ENCODE assay signal across 8 mouse cellular contexts in genomic region chr6:147091136-147092120, GRCm38 (mm10). TPM values are rescaled to one million over a fixed set of nuclear protein-coding genes. Genes with fewer than 3 reads are reported as not detected.
DNase-seq lines count a peak whose midpoint lies in the region; ATAC-seq and TF ChIP-seq lines count a peak whose summit lies in the region.

Gene Klhl42, plus strand, starts transcription at chr6:147091379.

- DNase-seq in T-cell, adult 2 months (ENCODE audit: low spot score) = peak; percentile 86
- peak; percentile 88 to 89 for DNase-seq in cerebellum, postnatal 25 days
- DNase-seq in gastrocnemius, adult 8-10 months (ENCODE audit: low spot score in 2 of 2) = peak; percentile 37 to 40
- DNase-seq in hindbrain, postnatal 0 days (ENCODE audit: low spot score) = peak; percentile 80
- peak; percentile 75 to 80 for DNase-seq in left cerebral cortex, adult 2 months (ENCODE audit: extremely low spot score in 1 of 2, low spot score in 2 of 2)
- DNase-seq in right cerebral cortex, adult 18-20 months = peak; percentile 75
- peak; percentile 76 for DNase-seq in urinary bladder, postnatal 14 days (ENCODE audit: low spot score)

- H3K27me3 ChIP-seq in hindbrain, postnatal 0 days (ENCODE audit: insufficient read depth, low read length) = no peaks in the 10 kb centered on the region

- H3K27ac ChIP-seq in hindbrain, postnatal 0 days = peak within 1 kb of the TSS; percentile 96
- H3K27ac ChIP-seq in left cerebral cortex, adult 2 months = peak within 1 kb of the TSS; percentile 93
- H3K27ac ChIP-seq in macrophage = peak within 1 kb of the TSS; percentile 37

- H3K9ac ChIP-seq in hindbrain, postnatal 0 days (replicated peaks; ENCODE audit: low read length) = peak within 1 kb of the TSS; percentile 87

- intact Hi-C loops in left cerebral cortex, adult 2 months (cut with DNase I) = loop anchor here (2.0 kb wide), 1 partner anchor 49 kb away; the partner anchor contains the start of gene Mrps35

- peak within 1 kb of the TSS; percentile 82 for H3K4me2 ChIP-seq in hindbrain, postnatal 0 days (ENCODE audit: low read depth, low read length)

- peaks cover 43% of the 10 kb centered on the region for H3K79me2 ChIP-seq in macrophage (ENCODE audit: inconsistent target)

- peak within 1 kb of the TSS; percentile 67 for H3K4me3 ChIP-seq in hindbrain, postnatal 0 days (ENCODE audit: low read length)
- H3K4me3 ChIP-seq in left cerebral cortex, adult 2 months = peak within 1 kb of the TSS; percentile 68
- peak within 1 kb of the TSS; percentile 61 for H3K4me3 ChIP-seq in macrophage (ENCODE audit: inconsistent target)

- under 1% methylated on average over 91 of the region's 99 CpGs for WGBS in hindbrain, postnatal 0 days
- under 1% methylated on average over 95 of the region's 99 CpGs for WGBS in macrophage (ENCODE audit: missing documents)

- no peaks in the 10 kb centered on the region for H3K36me3 ChIP-seq in hindbrain, postnatal 0 days (ENCODE audit: insufficient read depth, low read length)
- H3K36me3 ChIP-seq in macrophage (ENCODE audit: inconsistent target) = no peaks in the 10 kb centered on the region

- peak; percentile 14; the same call in 1 of the 2 replicates for TF ChIP-seq CTCF in hindbrain, postnatal 0 days (IDR thresholded peaks at IDR 0.05; ENCODE audit: low read depth)
- no peak for TF ChIP-seq CTCF in left cerebral cortex, adult 2 months (IDR thresholded peaks at IDR 0.05)

- H3K4me1 ChIP-seq in hindbrain, postnatal 0 days (ENCODE audit: insufficient read depth, low read length) = peaks cover 18% of the 10 kb centered on the region; the same call in 1 of the 2 replicates

- ATAC-seq in hindbrain, postnatal 0 days = peak; percentile 88

- no peaks in the 10 kb centered on the region for H3K9me3 ChIP-seq in hindbrain, postnatal 0 days (ENCODE audit: low read length)

RNA-seq across cellular contexts. Expression of gene Klhl42, which starts in this region (rescaled TPM):
- 1 to 10 TPM; 1.2 to 2.0 (median 1.4) TPM for total RNA-seq in gastrocnemius, adult 8-10 months (2022)
- 29.7 and 31.7 TPM in 2 replicates for total RNA-seq in hindbrain, postnatal 0 days (2014; rRNA removed)
- 5.4 and 5.7 TPM in 2 replicates for polyA plus RNA-seq in hindbrain, postnatal 0 days (2015; fragmentation: Nextera tagmentation; extraction: Ambion mirVana)
- 10 to 100 TPM; 24.5 to 24.8 TPM for total RNA-seq in left cerebral cortex, adult 2 months (2021)
- 1 to 10 TPM in 19 of 26 experiments, under 1 TPM in 7; 0.50 to 8.8 (median 2.4) TPM for total RNA-seq in macrophage (2018; cell fraction: chromatin; rRNA removed)
- 1 to 10 TPM; 1.3 to 9.9 (median 4.6) TPM for total RNA-seq in macrophage (2018; cell fraction: cytosol; rRNA removed)
- total RNA-seq in macrophage (2018; cell fraction: nucleus; rRNA removed) = 10 to 100 TPM in 5 of 26 experiments, 1 to 10 TPM in 21; 1.2 to 17.0 (median 3.3) TPM
- polyA plus RNA-seq in macrophage (2018) = 3.3 to 5.6 TPM (median 4.8 TPM) in 3 replicates

Comparison
In these comparisons a context has a peak if more than half of its experiments do, and no peak if none do; other contexts are left out.
1. Peak in every context shown above with its lines: DNase-seq, ATAC-seq, H3K4me3 ChIP-seq and H3K27ac ChIP-seq.
2. RNA of gene Klhl42 (total RNA-seq): 29.7 to 31.7 TPM in hindbrain, postnatal 0 days and 24.5 to 24.8 TPM in left cerebral cortex, adult 2 months; 1.2 to 2.0 TPM in gastrocnemius, adult 8-10 months; every median in the first group is over 4 times any median in the second.
3. DNase-seq: peak in every context shown above with its lines; median percentile 88 in cerebellum, postnatal 25 days; 86 in T-cell, adult 2 months; 80 in hindbrain, postnatal 0 days; 78 in left cerebral cortex, adult 2 months; 76 in urinary bladder, postnatal 14 days; 75 in right cerebral cortex, adult 18-20 months; 38 in gastrocnemius, adult 8-10 months.
4. H3K27ac ChIP-seq: peak in every context shown above with its lines; median percentile 96 in hindbrain, postnatal 0 days; 93 in left cerebral cortex, adult 2 months; 37 in macrophage.